Mouse (Mus musculus): ENCODE measurements around the gene Lce3e. TPM values are rescaled to one million over a fixed set of nuclear protein-coding genes. Genes with fewer than 3 reads are reported as not detected.

Lce3e gene
- polyA plus RNA-seq, 1 experiment from 2014 or later, result not detected

DNA sequence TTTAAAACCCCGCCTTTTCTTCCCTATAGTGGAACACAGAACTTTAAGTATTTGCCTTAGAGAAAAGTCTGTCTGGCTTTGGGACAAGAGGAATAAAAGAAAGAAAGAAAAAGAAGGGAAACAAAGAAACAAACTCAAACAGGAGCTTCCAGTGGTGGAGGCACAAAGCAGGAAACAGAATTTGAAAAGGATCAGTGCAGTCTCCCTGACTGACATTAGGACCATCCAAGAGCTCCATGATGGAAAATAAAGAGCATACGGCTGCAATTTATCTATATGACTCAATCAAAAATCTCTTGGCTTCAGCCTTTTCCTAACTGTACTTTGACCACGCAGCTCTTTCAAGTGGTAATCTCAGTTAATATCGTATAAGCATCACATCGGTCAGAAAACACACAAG is 48.0 kb downstream of the Lce3e start:
- H3K27me3 ChIP-seq, result 0 out of 2 replicates have a peak, but pooled peaks cover 5% of the 10 kb centered on the region
- H3K27ac ChIP-seq, result no peak overlapping the region
- H3K4me1 ChIP-seq (replicated peaks), result no peaks in the 10 kb centered on the region
- H3K4me3 ChIP-seq, result peak overlapping the region; percentile 55
- no peak for ATAC-seq (replicated peaks; ENCODE audit: insufficient number of reproducible peaks, insufficient read depth, low FRiP score, low read depth)
- H3K4me2 ChIP-seq, result peak overlapping the region; percentile 81
- H3K9ac ChIP-seq, result 0 out of 2 replicates have a peak overlapping the region, but pooled peaks have one; percentile 42
- WGBS, result 32% methylated on average over 5 of the region's 5 CpGs
- H3K36me3 ChIP-seq, result no peaks in the 10 kb centered on the region
- H3K9me3 ChIP-seq (replicated peaks), result no peaks in the 10 kb centered on the region

DNA sequence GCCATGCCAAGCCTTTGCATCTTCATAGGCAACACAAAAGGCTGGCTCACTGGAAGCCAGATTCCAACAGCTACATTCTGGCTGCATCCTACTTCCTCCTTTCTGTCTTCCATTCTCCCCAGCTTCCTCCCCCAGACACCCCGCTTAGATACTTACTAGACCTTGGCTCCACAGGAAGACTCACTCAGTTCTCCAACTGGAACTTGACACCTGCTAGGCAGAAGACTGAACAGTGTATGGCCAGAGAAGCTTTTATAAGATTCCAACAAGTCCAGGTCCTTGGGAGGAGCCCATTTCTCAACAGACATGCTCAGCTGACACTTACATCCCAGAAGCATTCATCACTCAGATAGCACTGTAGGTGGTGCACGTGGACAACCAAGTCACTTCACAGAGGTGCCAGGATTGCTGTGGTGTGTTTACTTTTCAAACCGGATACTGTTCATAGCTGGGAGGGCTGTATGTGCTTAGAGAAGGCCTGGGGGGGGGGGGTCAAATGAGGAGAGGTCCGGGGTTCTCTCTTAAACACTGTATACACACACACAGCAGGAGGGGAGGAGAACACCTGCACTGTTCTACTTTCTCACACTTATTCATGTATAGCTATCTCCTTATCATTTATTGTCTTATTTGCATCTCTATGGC is 48.7 kb downstream of the Lce3e start, which contains the start of gene Crct1:
Gene Crct1 (minus strand): TSS at position 228 of the 645 bp plus-strand sequence.
- no peak within 1 kb of the TSS for H3K27ac ChIP-seq
- 0 out of 2 replicates have a peak, but pooled peaks cover 5% of the 10 kb centered on the region for H3K27me3 ChIP-seq
- 50% methylated on average over 4 of the region's 4 CpGs for WGBS
- peak within 1 kb of the TSS; percentile 42 for H3K9ac ChIP-seq
- H3K36me3 ChIP-seq, result no peaks in the 10 kb centered on the region
- peak within 1 kb of the TSS; percentile 81 for H3K4me2 ChIP-seq
- no peak for ATAC-seq (replicated peaks; ENCODE audit: insufficient number of reproducible peaks, insufficient read depth, low FRiP score, low read depth)
- H3K9me3 ChIP-seq (replicated peaks), result no peaks in the 10 kb centered on the region
- H3K4me3 ChIP-seq, result peak within 1 kb of the TSS; percentile 55
- no peaks in the 10 kb centered on the region for H3K4me1 ChIP-seq (replicated peaks)

Other genes with a start within 250 kb of the Lce3e start
- gene Lce1f, start 246.7 kb upstream of the Lce3e start, polyA plus RNA-seq (2015; fragmentation: Nextera tagmentation; extraction: Ambion mirVana), result not detected in 2 replicates
- gene Gm38119, start 228.0 kb upstream of the Lce3e start, polyA plus RNA-seq (2015; fragmentation: Nextera tagmentation; extraction: Ambion mirVana), result not detected in 2 replicates
- gene Lce1g, start 214.7 kb upstream of the Lce3e start, polyA plus RNA-seq (2015; fragmentation: Nextera tagmentation; extraction: Ambion mirVana), result not detected in 2 replicates
- gene Lce1h, start 202.0 kb upstream of the Lce3e start, polyA plus RNA-seq (2015; fragmentation: Nextera tagmentation; extraction: Ambion mirVana), result not detected in 2 replicates
- gene Lce1i, start 188.2 kb upstream of the Lce3e start, polyA plus RNA-seq (2015; fragmentation: Nextera tagmentation; extraction: Ambion mirVana), result not detected in 2 replicates
- not detected in 2 replicates for gene Lce1j, start 176.5 kb upstream of the Lce3e start, polyA plus RNA-seq (2015; fragmentation: Nextera tagmentation; extraction: Ambion mirVana)
- not detected in 2 replicates for gene Lce1k, start 159.2 kb upstream of the Lce3e start, polyA plus RNA-seq (2015; fragmentation: Nextera tagmentation; extraction: Ambion mirVana)
- gene Kprp, start 139.8 kb upstream of the Lce3e start, polyA plus RNA-seq (2015; fragmentation: Nextera tagmentation; extraction: Ambion mirVana), result not detected in 2 replicates
- gene Lce1l, start 115.8 kb upstream of the Lce3e start, polyA plus RNA-seq (2015; fragmentation: Nextera tagmentation; extraction: Ambion mirVana), result not detected in 2 replicates
- not detected in 2 replicates for gene 2310050C09Rik, start 96.8 kb upstream of the Lce3e start, polyA plus RNA-seq (2015; fragmentation: Nextera tagmentation; extraction: Ambion mirVana)
- not detected in 2 replicates for gene Lce3a, start 40.8 kb upstream of the Lce3e start, polyA plus RNA-seq (2015; fragmentation: Nextera tagmentation; extraction: Ambion mirVana)
- not detected in 2 replicates for gene Lce3b, start 34.1 kb upstream of the Lce3e start, polyA plus RNA-seq (2015; fragmentation: Nextera tagmentation; extraction: Ambion mirVana)
- gene Lce3c, start 22.6 kb upstream of the Lce3e start, polyA plus RNA-seq (2015; fragmentation: Nextera tagmentation; extraction: Ambion mirVana), result not detected in 2 replicates
- not detected in 2 replicates for gene Lce3d, start 9.7 kb upstream of the Lce3e start, polyA plus RNA-seq (2015; fragmentation: Nextera tagmentation; extraction: Ambion mirVana)
- gene Lce3f, start 25.2 kb downstream of the Lce3e start, polyA plus RNA-seq (2015; fragmentation: Nextera tagmentation; extraction: Ambion mirVana), result 0.29 TPM in 1 of 2 replicates, not detected in the other
- gene Crct1, start 48.6 kb downstream of the Lce3e start, polyA plus RNA-seq (2015; fragmentation: Nextera tagmentation; extraction: Ambion mirVana), result 0.18 TPM in 1 of 2 replicates, not detected in the other
- not detected in 2 replicates for gene Lce1m, start 52.0 kb downstream of the Lce3e start, polyA plus RNA-seq (2015; fragmentation: Nextera tagmentation; extraction: Ambion mirVana)
- not detected in 2 replicates for gene Gm4858, start 101.8 kb downstream of the Lce3e start, polyA plus RNA-seq (2015; fragmentation: Nextera tagmentation; extraction: Ambion mirVana)
- not detected in 2 replicates for gene Crnn, start 177.7 kb downstream of the Lce3e start, polyA plus RNA-seq (2015; fragmentation: Nextera tagmentation; extraction: Ambion mirVana)
- gene Flg2, start 230.2 kb downstream of the Lce3e start, polyA plus RNA-seq (2015; fragmentation: Nextera tagmentation; extraction: Ambion mirVana), result not detected in 2 replicates